Mouse (Mus musculus) embryonic facial prominence, embryonic 11.5 days (tissue): ENCODE measurements around the gene Olfr1276. TPM values are rescaled to one million over a fixed set of nuclear protein-coding genes. Genes with fewer than 3 reads are reported as not detected.

ENCODE experiments used
- polyA plus RNA-seq: library from polyadenylated mRNA; unstranded; fragments of >200 nt; fragmentation: Nextera tagmentation; extraction: Ambion mirVana; gene quantifications from 2 replicates; pipeline ENCODE4 v1.2.1, GENCODE M21; 2014

Gene Olfr1276
- polyA plus RNA-seq, 1 experiment from 2014 or later = not detected

Other genes with a start within 250 kb of the Olfr1276 start
- gene Gm13941, start 148.5 kb upstream of the Olfr1276 start, polyA plus RNA-seq = not detected in 2 replicates
- not detected in 2 replicates for gene Gm15130, start 101.6 kb upstream of the Olfr1276 start, polyA plus RNA-seq
- not detected in 2 replicates for gene 4930430A15Rik, start 24.9 kb upstream of the Olfr1276 start, polyA plus RNA-seq
- not detected in 2 replicates for gene Olfr1275, start 19.2 kb upstream of the Olfr1276 start, polyA plus RNA-seq
- not detected in 2 replicates for gene Olfr1277, start 19.6 kb downstream of the Olfr1276 start, polyA plus RNA-seq
- gene Olfr1278, start 35.6 kb downstream of the Olfr1276 start, polyA plus RNA-seq = not detected in 2 replicates
- gene Olfr1279, start 46.1 kb downstream of the Olfr1276 start, polyA plus RNA-seq = not detected in 2 replicates
- not detected in 2 replicates for gene Olfr1280, start 59.5 kb downstream of the Olfr1276 start, polyA plus RNA-seq
- not detected in 2 replicates for gene Olfr1281, start 72.0 kb downstream of the Olfr1276 start, polyA plus RNA-seq
- gene Olfr1282, start 81.6 kb downstream of the Olfr1276 start, polyA plus RNA-seq = not detected in 2 replicates
- gene Olfr1283, start 112.3 kb downstream of the Olfr1276 start, polyA plus RNA-seq = not detected in 2 replicates
- gene Olfr1284, start 121.0 kb downstream of the Olfr1276 start, polyA plus RNA-seq = not detected in 2 replicates
- gene Olfr1286, start 168.6 kb downstream of the Olfr1276 start, polyA plus RNA-seq = not detected in 2 replicates
- gene Olfr1287, start 194.6 kb downstream of the Olfr1276 start, polyA plus RNA-seq = not detected in 2 replicates
- gene Olfr1288, start 219.6 kb downstream of the Olfr1276 start, polyA plus RNA-seq = not detected in 2 replicates
- gene Olfr1289, start 226.3 kb downstream of the Olfr1276 start, polyA plus RNA-seq = not detected in 2 replicates
- gene Olfr1290, start 239.3 kb downstream of the Olfr1276 start, polyA plus RNA-seq = not detected in 2 replicates
- gene Olfr1291-ps1, start 242.7 kb downstream of the Olfr1276 start, polyA plus RNA-seq = not detected in 2 replicates